Mouse (Mus musculus) neural tube, embryonic 11.5 days (tissue): ENCODE measurements around the gene Ccn1. TPM values are rescaled to one million over a fixed set of nuclear protein-coding genes. Genes with fewer than 3 reads are reported as not detected.

Experiments
- ATAC-seq: fragments of 200-750 bp; cut with Nextera tagmentation; 2 replicates; pipeline ENCODE4 v1.8.0; 2017; ENCODE audit warnings: moderate number of reproducible peaks, mild to moderate bottlenecking, moderate TSS enrichment, moderate library complexity; ENCODE audit not compliant: insufficient read depth, low FRiP score, low TSS enrichment
- DNase-seq: peaks from one replicate; pipeline ENCODE4 v3.0.0-alpha.2; 2015; ENCODE audit warnings: low spot score
- H3K27ac ChIP-seq: fragments of 300-500 bp; sonication (generic); 2 replicates; pipeline ENCODE4 v1.5.1; 2014; ENCODE audit warnings: low read depth, mild to moderate bottlenecking, low read length
- H3K27me3 ChIP-seq: fragments of 300-500 bp; sonication (generic); 2 replicates; pipeline ENCODE4 v1.6.1; 2014; ENCODE audit warnings: mild to moderate bottlenecking, low read length, mixed read lengths; ENCODE audit not compliant: control insufficient read depth, insufficient read depth
- H3K36me3 ChIP-seq: fragments of 300-500 bp; sonication (generic); 2 replicates; pipeline ENCODE4 v1.6.1; 2014; ENCODE audit warnings: mild to moderate bottlenecking, low read length, moderate library complexity, mixed read lengths; ENCODE audit not compliant: control insufficient read depth, insufficient read depth
- H3K4me1 ChIP-seq: fragments of 300-500 bp; sonication (generic); 2 replicates; pipeline ENCODE4 v1.6.1; 2014; ENCODE audit warnings: low read length, mixed read lengths; ENCODE audit not compliant: control insufficient read depth, insufficient read depth
- H3K4me2 ChIP-seq: fragments of 300-500 bp; sonication (generic); 2 replicates; pipeline ENCODE4 v1.6.1; 2014; ENCODE audit warnings: low read depth, mild to moderate bottlenecking, moderate library complexity
- H3K4me3 ChIP-seq: fragments of 300-500 bp; sonication (generic); 2 replicates; pipeline ENCODE4 v1.5.1; 2014; ENCODE audit warnings: low read depth, low read length
- H3K9ac ChIP-seq: fragments of 300-500 bp; sonication (generic); 2 replicates; pipeline ENCODE4 v1.6.1; 2014; ENCODE audit warnings: mild to moderate bottlenecking, low read length
- H3K9me3 ChIP-seq: fragments of 300-500 bp; sonication (generic); 2 replicates; pipeline ENCODE4 v1.6.1; 2016; ENCODE audit warnings: low read length; ENCODE audit not compliant: control insufficient read depth
- WGBS: fragments of 180-500 bp; shearing (Covaris S2); extraction: QIAGEN DNeasy Blood & Tissue Kit; methylation state at CpG from one replicate; pipeline ENCODE4 v1.1.7; 2014; 5-methylcytosine and 5-hydroxymethylcytosine counted together
- polyA plus RNA-seq: library from polyadenylated mRNA; unstranded; fragments of >200 nt; fragmentation: Nextera tagmentation; extraction: Ambion mirVana; gene quantifications from 2 replicates; pipeline ENCODE4 v1.2.1, GENCODE M21; 2014

Gene Ccn1
- polyA plus RNA-seq, 1 experiment from 2014 or later = 30.1 TPM

- Histone ChIP-seq H3K4me3 (no peak overlapping the region), H3K36me3 (no peaks in the 10 kb centered on the region), H3K4me1 (peaks cover 3% of the 10 kb centered on the region; the same call in 1 of the 2 replicates), H3K27me3 (no peaks in the 10 kb centered on the region), H3K9me3 (no peaks in the 10 kb centered on the region), H3K9ac (no peak overlapping the region), H3K27ac (no peak overlapping the region), H3K4me2 (no peak overlapping the region)
- DNase-seq (no peak), ATAC-seq (no peak)
- 89% methylated on average over 17 of the region's 17 CpGs for WGBS
Observed at GRCm38 (mm10) chr3:145619621-145620365, 30.0 kb downstream of the Ccn1 start.

GRCm38 (mm10) chr3:145618299-145618698 is 31.5 kb downstream of the Ccn1 start:
- H3K9ac ChIP-seq = no peak overlapping the region
- ATAC-seq (no peak), DNase-seq (no peak)
- H3K4me3 ChIP-seq = no peak overlapping the region
- no peaks in the 10 kb centered on the region for H3K36me3 ChIP-seq
- WGBS = 72% methylated on average over 9 of the region's 9 CpGs
- no peaks in the 10 kb centered on the region for H3K9me3 ChIP-seq
- H3K4me1 ChIP-seq = peaks cover 4% of the 10 kb centered on the region; the same call in 1 of the 2 replicates
- H3K27ac ChIP-seq = no peak overlapping the region
- no peaks in the 10 kb centered on the region for H3K27me3 ChIP-seq
- H3K4me2 ChIP-seq = no peak overlapping the region

- peak; percentile 41 for DNase-seq
- Histone ChIP-seq H3K27me3 (no peaks in the 10 kb centered on the region), H3K9me3 (no peaks in the 10 kb centered on the region), H3K4me3 (no peak overlapping the region), H3K4me1 (0 out of 2 replicates have a peak, but pooled peaks cover 4% of the 10 kb centered on the region), H3K4me2 (no peak overlapping the region), H3K36me3 (no peaks in the 10 kb centered on the region), H3K27ac (0 out of 2 replicates have a peak overlapping the region, but pooled peaks have one; percentile 7), H3K9ac (0 out of 2 replicates have a peak overlapping the region, but pooled peaks have one; percentile 22)
- no peak for ATAC-seq
- WGBS = 18% methylated on average over 17 of the region's 17 CpGs
Observed at GRCm38 (mm10) chr3:145614362-145615115, 35.2 kb downstream of the Ccn1 start.

- no peak for ATAC-seq
- H3K9ac ChIP-seq = no peak overlapping the region
- 0 out of 2 replicates have a peak, but pooled peaks cover 4% of the 10 kb centered on the region for H3K4me1 ChIP-seq
- no peaks in the 10 kb centered on the region for H3K9me3 ChIP-seq
- H3K4me2 ChIP-seq = no peak overlapping the region
- H3K36me3 ChIP-seq = no peaks in the 10 kb centered on the region
- WGBS = 76% methylated on average over 4 of the region's 4 CpGs
- no peak for DNase-seq
- no peak overlapping the region for H3K27ac ChIP-seq
- H3K4me3 ChIP-seq = no peak overlapping the region
- no peaks in the 10 kb centered on the region for H3K27me3 ChIP-seq
Observed at GRCm38 (mm10) chr3:145613234-145613633, 36.5 kb downstream of the Ccn1 start.

- no peaks in the 10 kb centered on the region for H3K9me3 ChIP-seq
- no peaks in the 10 kb centered on the region for H3K27me3 ChIP-seq
- H3K36me3 ChIP-seq = no peaks in the 10 kb centered on the region
- H3K4me3 ChIP-seq = no peak overlapping the region
- WGBS = 38% methylated on average over 4 of the region's 4 CpGs
- DNase-seq (no peak), ATAC-seq (no peak)
- H3K4me1 ChIP-seq = 0 out of 2 replicates have a peak, but pooled peaks cover 4% of the 10 kb centered on the region
- no peak overlapping the region for H3K9ac ChIP-seq
- no peak overlapping the region for H3K27ac ChIP-seq
- H3K4me2 ChIP-seq = no peak overlapping the region
Observed at GRCm38 (mm10) chr3:145612662-145613061, 37.1 kb downstream of the Ccn1 start.

GRCm38 (mm10) chr3:145608320-145608719 is 41.5 kb downstream of the Ccn1 start:
- DNase-seq (no peak), ATAC-seq (no peak)
- Histone ChIP-seq H3K9me3 (no peaks in the 10 kb centered on the region), H3K27me3 (no peaks in the 10 kb centered on the region), H3K36me3 (peaks cover 3% of the 10 kb centered on the region), H3K4me3 (no peak overlapping the region), H3K4me1 (no peaks in the 10 kb centered on the region), H3K27ac (no peak overlapping the region), H3K4me2 (no peak overlapping the region), H3K9ac (no peak overlapping the region)
- 94% methylated on average over 5 of the region's 5 CpGs for WGBS

- H3K9me3 ChIP-seq = no peaks in the 10 kb centered on the region
- no peak overlapping the region for H3K4me2 ChIP-seq
- no peak overlapping the region for H3K27ac ChIP-seq
- no peak for DNase-seq
- no peaks in the 10 kb centered on the region for H3K27me3 ChIP-seq
- 91% methylated on average over 5 of the region's 5 CpGs for WGBS
- H3K36me3 ChIP-seq = peaks cover 4% of the 10 kb centered on the region
- H3K9ac ChIP-seq = no peak overlapping the region
- peaks cover 2% of the 10 kb centered on the region; the same call in 1 of the 2 replicates for H3K4me1 ChIP-seq
- no peak for ATAC-seq
- H3K4me3 ChIP-seq = no peak overlapping the region
Observed at GRCm38 (mm10) chr3:145605437-145606123, 44.2 kb downstream of the Ccn1 start.

- Histone ChIP-seq H3K9ac (no peak overlapping the region), H3K4me1 (peaks cover 2% of the 10 kb centered on the region; the same call in 1 of the 2 replicates), H3K27ac (no peak overlapping the region; the same call in none of the 2 replicates), H3K4me2 (no peak overlapping the region), H3K36me3 (peaks cover 4% of the 10 kb centered on the region), H3K9me3 (no peaks in the 10 kb centered on the region), H3K27me3 (no peaks in the 10 kb centered on the region), H3K4me3 (no peak overlapping the region)
- ATAC-seq (peak; percentile 61; the same call in 1 of the 2 replicates), DNase-seq (peak; percentile 26)
- WGBS = 54% methylated on average over 11 of the region's 11 CpGs
Observed at GRCm38 (mm10) chr3:145602410-145603206, 47.2 kb downstream of the Ccn1 start.
